Mouse (Mus musculus) heart, postnatal 0 days (tissue): ENCODE measurements at regions not wholly inside any gene's neighbourhood (a gene's known extent, or its start where the extent isn't known, plus 50 kb on each side); places are given as distances from the start of the nearest gene placed in this dataset.
A peak's percentile ranks its signal among the peaks of the same experiment; 100 is the strongest.

ENCODE experiments used
- ATAC-seq: fragments of 200-750 bp; cut with Nextera tagmentation; 2 replicates; pipeline ENCODE4 v1.8.0; 2017; ENCODE audit warnings: low read depth, moderate number of reproducible peaks, moderate library complexity; ENCODE audit not compliant: insufficient read depth
- DNase-seq: peaks from one replicate; pipeline ENCODE4 v3.0.0-alpha.2; 2016; ENCODE audit warnings: low spot score
- H3K27ac ChIP-seq: fragments of 300-500 bp; sonication (generic); 2 replicates; pipeline ENCODE4 v1.5.1; 2014; ENCODE audit warnings: low read depth, mild to moderate bottlenecking
- H3K27me3 ChIP-seq: fragments of 300-500 bp; sonication (generic); 2 replicates; pipeline ENCODE4 v1.6.1; 2014; ENCODE audit warnings: low read length, mixed read lengths; ENCODE audit not compliant: control insufficient read depth, insufficient read depth
- H3K36me3 ChIP-seq: fragments of 300-500 bp; sonication (generic); replicated peaks from 2 replicates; pipeline ENCODE4 v1.6.1; 2014; ENCODE audit warnings: low read length, mixed read lengths; ENCODE audit not compliant: control insufficient read depth, insufficient read depth
- H3K4me1 ChIP-seq: fragments of 300-500 bp; sonication (generic); 2 replicates; pipeline ENCODE4 v1.6.1; 2014; ENCODE audit warnings: antibody characterized with exemption; ENCODE audit not compliant: control insufficient read depth, insufficient read depth
- H3K4me2 ChIP-seq: fragments of 300-500 bp; sonication (generic); 2 replicates; pipeline ENCODE4 v1.6.1; 2014; ENCODE audit warnings: low read depth, mild to moderate bottlenecking, low read length, moderate library complexity
- H3K4me3 ChIP-seq: fragments of 300-500 bp; sonication (generic); 2 replicates; pipeline ENCODE4 v1.5.1; 2014; ENCODE audit warnings: low read depth, low read length
- H3K9ac ChIP-seq: fragments of 300-500 bp; sonication (generic); replicated peaks from 2 replicates; pipeline ENCODE4 v1.6.1; 2014; ENCODE audit warnings: low read depth, low read length, mixed read lengths
- H3K9me3 ChIP-seq: fragments of 300-500 bp; sonication (generic); replicated peaks from 2 replicates; pipeline ENCODE4 v1.6.1; 2016; ENCODE audit warnings: low read length; ENCODE audit not compliant: control insufficient read depth
- CTCF ChIP-seq: IDR thresholded peaks from 2 replicates; pipeline ENCODE4 v1.5.1; 2016; ENCODE audit warnings: antibody characterized with exemption, control low read depth, low read depth
- EP300 ChIP-seq: IDR thresholded peaks from 2 replicates; pipeline ENCODE4 v1.6.1; 2016; ENCODE audit warnings: antibody characterized with exemption, low read depth
- WGBS: fragments of 180-500 bp; shearing (Covaris S2); extraction: QIAGEN DNeasy Blood & Tissue Kit; methylation state at CpG from one replicate; pipeline ENCODE4 v1.1.7; 2014; 5-methylcytosine and 5-hydroxymethylcytosine counted together

DNA sequence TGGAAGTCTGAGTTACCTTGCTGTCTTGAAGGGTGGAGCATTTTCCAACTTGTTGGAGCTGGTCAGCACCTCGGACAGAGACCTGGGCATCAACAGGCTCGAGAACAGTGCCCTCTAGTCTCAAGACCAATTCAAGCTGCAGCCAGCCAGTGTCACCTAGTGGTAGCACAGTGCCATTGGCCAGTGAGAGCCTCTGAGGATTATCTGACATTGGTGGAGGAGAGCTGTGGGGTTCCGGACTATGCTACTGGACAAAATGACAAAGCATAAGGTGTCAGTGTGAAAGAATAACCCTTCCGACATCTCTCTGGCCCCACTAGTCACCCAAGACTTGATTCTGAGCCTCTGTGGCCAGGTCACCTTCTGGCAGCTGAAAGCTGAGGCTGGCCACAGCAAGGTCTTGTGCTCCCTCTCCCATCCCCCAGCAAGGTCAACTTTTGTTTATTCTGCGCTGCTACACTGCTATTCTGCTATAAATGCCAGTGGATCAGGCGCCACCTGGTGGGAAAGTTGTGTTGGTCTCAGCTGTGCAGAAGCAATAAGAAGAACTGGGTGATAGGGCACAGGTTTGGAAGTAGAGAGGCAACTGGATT lies 232.2 kb downstream of the Olfm4 start:
- H3K4me3 ChIP-seq: no peak overlapping the region
- ATAC-seq (peak; percentile 66), DNase-seq (peak; percentile 61)
- 14% methylated on average over 6 of the region's 6 CpGs for WGBS
- H3K9ac ChIP-seq: no peak overlapping the region
- H3K4me2 ChIP-seq: no peak overlapping the region
- no peaks in the 10 kb centered on the region for H3K27me3 ChIP-seq
- no peak overlapping the region for H3K27ac ChIP-seq
- H3K4me1 ChIP-seq: no peaks in the 10 kb centered on the region
- TF ChIP-seq CTCF: peak; percentile 96
- TF ChIP-seq EP300: no peak
- no peaks in the 10 kb centered on the region for H3K9me3 ChIP-seq
- no peaks in the 10 kb centered on the region for H3K36me3 ChIP-seq

GRCm38 (mm10) chr14:80232066-80232465 lies 248.2 kb downstream of the Olfm4 start:
- no peak overlapping the region for H3K4me2 ChIP-seq
- TF ChIP-seq CTCF: no peak
- TF ChIP-seq EP300: no peak
- H3K9me3 ChIP-seq: no peaks in the 10 kb centered on the region
- no peaks in the 10 kb centered on the region for H3K36me3 ChIP-seq
- no peak for DNase-seq
- ATAC-seq: no peak
- no peak overlapping the region for H3K4me3 ChIP-seq
- no peaks in the 10 kb centered on the region for H3K27me3 ChIP-seq
- no peak overlapping the region for H3K9ac ChIP-seq
- no peak overlapping the region for H3K27ac ChIP-seq
- no peaks in the 10 kb centered on the region for H3K4me1 ChIP-seq
- WGBS: 75% methylated on average over 3 of the region's 3 CpGs

GRCm38 (mm10) chr14:80232976-80233375 lies 249.1 kb downstream of the Olfm4 start:
- no peak for TF ChIP-seq CTCF
- TF ChIP-seq EP300: no peak
- H3K27ac ChIP-seq: no peak overlapping the region
- H3K4me2 ChIP-seq: no peak overlapping the region
- H3K4me3 ChIP-seq: no peak overlapping the region
- ATAC-seq (no peak), DNase-seq (no peak)
- no peaks in the 10 kb centered on the region for H3K27me3 ChIP-seq
- H3K9ac ChIP-seq: no peak overlapping the region
- WGBS: 74% methylated on average over 3 of the region's 3 CpGs
- no peaks in the 10 kb centered on the region for H3K9me3 ChIP-seq
- no peaks in the 10 kb centered on the region for H3K36me3 ChIP-seq
- H3K4me1 ChIP-seq: no peaks in the 10 kb centered on the region

DNA sequence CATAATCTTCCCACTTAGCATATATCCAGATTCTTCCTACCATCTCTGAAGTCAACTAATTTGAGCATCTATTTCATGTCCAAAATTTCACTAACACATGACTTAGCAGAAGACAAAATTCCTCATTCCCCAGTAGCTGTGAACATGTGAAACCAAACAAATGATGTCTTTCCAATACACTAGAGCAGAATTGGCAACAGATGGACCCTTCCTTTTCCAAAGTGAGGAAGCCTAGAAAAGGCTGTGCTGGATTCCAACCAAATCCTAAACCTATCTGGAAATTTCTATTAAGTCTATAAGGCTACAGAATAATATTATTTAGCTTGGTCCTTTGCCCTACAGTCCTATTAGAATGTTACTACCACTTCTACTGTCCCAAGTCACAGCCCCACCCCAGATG lies 253.3 kb downstream of the Olfm4 start:
- no peak overlapping the region for H3K4me2 ChIP-seq
- no peak for TF ChIP-seq EP300
- no peak for TF ChIP-seq CTCF
- no peak for ATAC-seq

GRCm38 (mm10) chr14:80237552-80237951 lies 253.7 kb downstream of the Olfm4 start:
- 62% methylated on average over 2 of the region's 2 CpGs for WGBS
- Histone ChIP-seq H3K4me2 (no peak overlapping the region), H3K27me3 (no peaks in the 10 kb centered on the region), H3K9ac (no peak overlapping the region), H3K4me1 (no peaks in the 10 kb centered on the region), H3K4me3 (no peak overlapping the region), H3K27ac (no peak overlapping the region), H3K9me3 (no peaks in the 10 kb centered on the region), H3K36me3 (no peaks in the 10 kb centered on the region)
- ATAC-seq: no peak
- no peak for TF ChIP-seq EP300
- no peak for TF ChIP-seq CTCF
- DNase-seq: no peak

More for the DNA sequence above, 253.3 kb downstream of the Olfm4 start:
- Histone ChIP-seq H3K4me3 (no peak overlapping the region), H3K9ac (no peak overlapping the region), H3K9me3 (no peaks in the 10 kb centered on the region), H3K36me3 (no peaks in the 10 kb centered on the region), H3K27me3 (no peaks in the 10 kb centered on the region), H3K4me1 (no peaks in the 10 kb centered on the region), H3K27ac (no peak overlapping the region)
- DNase-seq: no peak

GRCm38 (mm10) chr14:80244640-80245302 lies 260.9 kb downstream of the Olfm4 start:
- Histone ChIP-seq H3K4me3 (no peak overlapping the region), H3K4me2 (no peak overlapping the region), H3K4me1 (no peaks in the 10 kb centered on the region), H3K27ac (no peak overlapping the region), H3K36me3 (no peaks in the 10 kb centered on the region), H3K27me3 (no peaks in the 10 kb centered on the region), H3K9ac (no peak overlapping the region), H3K9me3 (no peaks in the 10 kb centered on the region)
- no peak for TF ChIP-seq CTCF
- no peak for TF ChIP-seq EP300
- 65% methylated on average over 4 of the region's 4 CpGs for WGBS
- ATAC-seq (no peak), DNase-seq (no peak)
